Mouse (Mus musculus): ENCODE measurements around the gene Pip4p1. TPM values are rescaled to one million over a fixed set of nuclear protein-coding genes. Genes with fewer than 3 reads are reported as not detected.

Gene Pip4p1
- polyA plus RNA-seq, 1 experiment from 2014 or later: 42.0 TPM

DNA sequence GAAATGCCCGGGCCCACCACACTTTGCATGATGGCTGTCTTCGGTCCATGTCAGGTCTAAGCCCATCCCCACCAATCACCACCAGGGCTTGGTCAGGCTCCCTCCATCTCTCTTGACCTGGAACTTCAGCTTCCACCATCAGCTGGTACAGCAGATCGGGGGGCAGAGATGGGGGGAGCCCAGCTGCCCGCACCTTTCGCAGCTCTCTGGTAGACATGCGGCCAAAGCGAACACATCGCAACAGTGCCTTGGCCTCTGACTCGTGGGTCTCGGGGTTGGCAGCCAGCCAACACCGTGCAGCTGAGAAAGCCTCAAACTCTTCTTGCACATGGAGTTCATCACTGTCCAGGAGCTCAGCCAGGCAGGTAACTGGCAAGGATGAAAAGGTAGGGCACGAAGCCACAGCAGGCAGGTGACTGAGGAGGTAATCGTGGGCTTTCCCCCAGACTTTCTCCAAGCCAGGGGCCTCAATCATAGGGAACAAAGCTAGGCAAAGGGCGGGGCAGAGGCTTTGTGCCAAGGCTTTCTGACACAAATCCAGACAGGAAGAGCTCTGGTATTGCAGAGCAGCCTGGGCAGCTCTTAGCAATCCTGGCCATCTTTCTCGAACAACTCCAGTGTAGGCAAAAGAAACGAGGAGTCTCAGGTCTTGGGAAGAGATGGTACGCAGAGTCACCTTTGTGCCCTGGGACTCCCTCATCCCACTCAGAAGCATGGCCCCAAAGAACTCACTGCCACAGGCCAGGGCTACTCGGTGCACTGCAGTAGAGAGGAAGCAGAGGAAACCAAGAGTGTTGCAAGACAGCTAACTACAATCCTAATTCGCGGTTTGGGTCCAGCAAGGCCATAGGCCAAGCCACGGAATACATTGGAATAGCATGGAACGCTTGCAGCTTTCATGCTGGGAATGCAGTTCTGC lies 37.9 kb downstream of the Pip4p1 start:
- no peaks in the 10 kb centered on the region for H3K27me3 ChIP-seq (replicated peaks; ENCODE audit: control insufficient read depth, insufficient read depth, low read length)

DNA sequence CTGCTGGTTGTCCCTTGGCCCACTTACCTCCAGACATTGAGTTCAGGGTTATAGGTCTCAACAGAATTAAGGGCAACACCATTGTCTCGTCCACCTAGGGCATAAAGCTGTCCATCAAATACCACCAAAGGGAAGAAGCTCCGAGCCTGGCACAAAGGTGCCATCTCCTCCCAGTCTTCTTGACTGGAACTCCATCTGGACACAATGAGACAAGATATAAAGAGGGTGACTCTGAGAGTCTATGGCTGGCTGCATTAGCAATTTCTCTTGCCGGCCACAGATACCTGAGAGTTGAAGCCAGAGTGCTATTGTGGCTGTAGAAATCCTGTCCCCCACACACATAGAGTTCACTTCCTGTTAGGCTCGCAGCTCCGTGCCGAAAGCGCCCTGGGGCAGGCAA lies 38.6 kb downstream of the Pip4p1 start:
- Histone ChIP-seq H3K9me3 (ENCODE audit: control insufficient read depth, low read length) (no peaks in the 10 kb centered on the region), H3K27ac (replicated peaks; ENCODE audit: low read depth, low read length) (no peak overlapping the region), H3K36me3 (ENCODE audit: control insufficient read depth, insufficient read depth, low read length) (no peaks in the 10 kb centered on the region), H3K4me2 (ENCODE audit: low read depth, low read length) (no peak overlapping the region), H3K4me1 (ENCODE audit: control insufficient read depth, insufficient read depth, low read length) (0 out of 2 replicates have a peak, but pooled peaks cover 3% of the 10 kb centered on the region), H3K4me3 (ENCODE audit: low read depth, low read length) (no peak overlapping the region), H3K27me3 (replicated peaks; ENCODE audit: control insufficient read depth, insufficient read depth, low read length) (no peaks in the 10 kb centered on the region), H3K9ac (ENCODE audit: low read depth, low read length) (no peak overlapping the region)
- DNase-seq (ENCODE audit: low spot score): no peak
- no peak for ATAC-seq (ENCODE audit: low read depth)
- WGBS: 84% methylated on average over 7 of the region's 7 CpGs

More for the DNA sequence above, 37.9 kb downstream of the Pip4p1 start:
- H3K4me2 ChIP-seq (ENCODE audit: low read depth, low read length): no peak overlapping the region
- H3K9me3 ChIP-seq (ENCODE audit: control insufficient read depth, low read length): no peaks in the 10 kb centered on the region
- H3K4me1 ChIP-seq (ENCODE audit: control insufficient read depth, insufficient read depth, low read length): 0 out of 2 replicates have a peak, but pooled peaks cover 3% of the 10 kb centered on the region
- no peak overlapping the region for H3K27ac ChIP-seq (replicated peaks; ENCODE audit: low read depth, low read length)
- no peaks in the 10 kb centered on the region for H3K36me3 ChIP-seq (ENCODE audit: control insufficient read depth, insufficient read depth, low read length)
- H3K9ac ChIP-seq (ENCODE audit: low read depth, low read length): no peak overlapping the region
- no peak overlapping the region for H3K4me3 ChIP-seq (ENCODE audit: low read depth, low read length)
- 79% methylated on average over 22 of the region's 22 CpGs for WGBS
- ATAC-seq (ENCODE audit: low read depth) (no peak), DNase-seq (ENCODE audit: low spot score) (peak; percentile 40)

DNA sequence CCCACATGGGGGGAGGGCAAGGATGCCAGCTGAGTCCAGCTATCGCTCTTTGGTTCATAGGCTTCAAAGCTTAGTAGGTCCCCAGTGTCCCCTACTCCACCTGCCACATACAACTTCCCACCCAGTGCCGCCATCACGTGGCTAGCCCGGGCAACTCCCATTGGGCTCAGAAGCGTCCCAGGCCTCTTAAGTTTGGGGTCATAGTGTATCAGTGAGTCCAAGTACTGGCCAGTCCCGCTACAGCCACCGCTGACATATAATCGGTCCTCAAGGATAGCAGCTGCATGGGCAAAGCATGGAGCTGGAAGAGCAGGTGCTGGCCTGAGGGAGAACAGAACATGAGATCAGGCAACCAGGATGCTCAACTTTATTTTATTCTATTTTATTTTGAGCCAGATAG lies 39.0 kb downstream of the Pip4p1 start:
- H3K9me3 ChIP-seq (ENCODE audit: control insufficient read depth, low read length): no peaks in the 10 kb centered on the region
- H3K4me2 ChIP-seq (ENCODE audit: low read depth, low read length): no peak overlapping the region
- H3K27ac ChIP-seq (replicated peaks; ENCODE audit: low read depth, low read length): no peak overlapping the region
- H3K27me3 ChIP-seq (replicated peaks; ENCODE audit: control insufficient read depth, insufficient read depth, low read length): no peaks in the 10 kb centered on the region
- no peak overlapping the region for H3K4me3 ChIP-seq (ENCODE audit: low read depth, low read length)
- no peak for DNase-seq (ENCODE audit: low spot score)
- 0 out of 2 replicates have a peak, but pooled peaks cover 3% of the 10 kb centered on the region for H3K4me1 ChIP-seq (ENCODE audit: control insufficient read depth, insufficient read depth, low read length)
- ATAC-seq (ENCODE audit: low read depth): no peak
- H3K9ac ChIP-seq (ENCODE audit: low read depth, low read length): no peak overlapping the region
- no peaks in the 10 kb centered on the region for H3K36me3 ChIP-seq (ENCODE audit: control insufficient read depth, insufficient read depth, low read length)
- WGBS: 92% methylated on average over 8 of the region's 8 CpGs

DNA sequence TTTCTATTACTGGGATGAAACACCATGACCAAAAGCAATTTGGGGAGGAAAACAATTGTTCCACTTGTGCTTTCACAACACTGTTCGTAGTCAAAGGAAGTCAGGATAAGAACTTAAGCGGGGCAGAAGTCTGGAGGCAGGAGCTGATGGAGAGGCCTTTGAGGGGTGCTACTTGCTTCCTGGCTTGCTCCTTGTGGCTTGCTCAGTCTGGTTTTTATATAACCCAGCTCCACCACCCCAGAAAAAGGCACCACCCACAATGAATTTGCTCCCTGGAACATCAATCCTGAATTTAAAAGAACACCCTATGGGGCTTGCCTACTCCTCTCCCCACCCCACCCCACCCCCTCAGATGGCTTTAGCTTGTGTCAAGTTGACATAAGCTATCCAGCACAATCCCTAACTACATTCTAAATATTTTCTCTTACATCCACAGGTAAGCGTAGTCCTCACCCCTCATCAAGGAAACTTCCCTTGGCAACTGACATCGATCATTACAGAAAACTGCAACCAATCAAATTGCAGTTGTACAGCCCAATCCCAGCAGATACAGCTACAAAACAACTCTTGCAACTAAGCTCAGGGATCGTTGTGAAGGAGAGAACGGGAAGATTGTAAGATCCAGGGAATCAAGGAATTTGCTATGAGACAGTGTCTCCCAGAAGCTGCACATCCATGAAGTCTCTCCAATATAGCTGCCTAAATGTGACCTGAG lies 54.3 kb downstream of the Pip4p1 start:
- H3K4me1 ChIP-seq (ENCODE audit: control insufficient read depth, insufficient read depth, low read length): no peaks in the 10 kb centered on the region
- no peak overlapping the region for H3K27ac ChIP-seq (replicated peaks; ENCODE audit: low read depth, low read length)
- no peaks in the 10 kb centered on the region for H3K36me3 ChIP-seq (ENCODE audit: control insufficient read depth, insufficient read depth, low read length)
- no peak overlapping the region for H3K4me2 ChIP-seq (ENCODE audit: low read depth, low read length)
- no peak for ATAC-seq (ENCODE audit: low read depth)
- H3K27me3 ChIP-seq (replicated peaks; ENCODE audit: control insufficient read depth, insufficient read depth, low read length): no peaks in the 10 kb centered on the region
- no peak for DNase-seq (ENCODE audit: low spot score)
- H3K9ac ChIP-seq (ENCODE audit: low read depth, low read length): no peak overlapping the region
- 81% methylated on average over 6 of the region's 6 CpGs for WGBS
- no peaks in the 10 kb centered on the region for H3K9me3 ChIP-seq (ENCODE audit: control insufficient read depth, low read length)
- H3K4me3 ChIP-seq (ENCODE audit: low read depth, low read length): no peak overlapping the region

Other genes with a start within 250 kb of the Pip4p1 start
- gene Olfr747, start 237.7 kb downstream of the Pip4p1 start, polyA plus RNA-seq (2014; fragmentation: Nextera tagmentation; extraction: Ambion mirVana): not detected in 2 replicates
- 0.10 and 0.31 TPM in 2 replicates for gene Olfr748, start 223.5 kb downstream of the Pip4p1 start, polyA plus RNA-seq (2014; fragmentation: Nextera tagmentation; extraction: Ambion mirVana)
- gene Olfr749, start 185.8 kb downstream of the Pip4p1 start, polyA plus RNA-seq (2014; fragmentation: Nextera tagmentation; extraction: Ambion mirVana): not detected in 2 replicates
- 57.7 and 68.7 TPM in 2 replicates for gene Ttc5, start 145.3 kb downstream of the Pip4p1 start, polyA plus RNA-seq (2014; fragmentation: Nextera tagmentation; extraction: Ambion mirVana)
- not detected in 2 replicates for gene Ccnb1ip1, start 123.1 kb downstream of the Pip4p1 start, polyA plus RNA-seq (2014; fragmentation: Nextera tagmentation; extraction: Ambion mirVana)
- gene Parp2, start 123.0 kb downstream of the Pip4p1 start, polyA plus RNA-seq (2014; fragmentation: Nextera tagmentation; extraction: Ambion mirVana): 53.3 and 57.2 TPM in 2 replicates
- 8.4 and 10.3 TPM in 2 replicates for gene Tep1, start 60.3 kb downstream of the Pip4p1 start, polyA plus RNA-seq (2014; fragmentation: Nextera tagmentation; extraction: Ambion mirVana)
- gene Klhl33, start 33.3 kb downstream of the Pip4p1 start, polyA plus RNA-seq (2014; fragmentation: Nextera tagmentation; extraction: Ambion mirVana): 0.21 and 0.28 TPM in 2 replicates
- 138 and 153 TPM in 2 replicates for gene Osgep, start 6.0 kb downstream of the Pip4p1 start, polyA plus RNA-seq (2014; fragmentation: Nextera tagmentation; extraction: Ambion mirVana)
- gene Apex1, start 5.9 kb downstream of the Pip4p1 start, polyA plus RNA-seq (2014; fragmentation: Nextera tagmentation; extraction: Ambion mirVana): 177 and 204 TPM in 2 replicates
- 51.5 and 51.7 TPM in 2 replicates for gene Pnp, start 226 bp upstream of the Pip4p1 start, polyA plus RNA-seq (2014; fragmentation: Nextera tagmentation; extraction: Ambion mirVana)
- not detected in 2 replicates for gene Gm49342, start 13.7 kb upstream of the Pip4p1 start, polyA plus RNA-seq (2014; fragmentation: Nextera tagmentation; extraction: Ambion mirVana)
- 0.45 and 0.73 TPM in 2 replicates for gene Pnp2, start 25.1 kb upstream of the Pip4p1 start, polyA plus RNA-seq (2014; fragmentation: Nextera tagmentation; extraction: Ambion mirVana)
- 0.29 and 0.48 TPM in 2 replicates for gene Rnase10, start 76.9 kb upstream of the Pip4p1 start, polyA plus RNA-seq (2014; fragmentation: Nextera tagmentation; extraction: Ambion mirVana)
- not detected in 2 replicates for gene Rnase9, start 111.0 kb upstream of the Pip4p1 start, polyA plus RNA-seq (2014; fragmentation: Nextera tagmentation; extraction: Ambion mirVana)
- gene Rnase11, start 119.3 kb upstream of the Pip4p1 start, polyA plus RNA-seq (2014; fragmentation: Nextera tagmentation; extraction: Ambion mirVana): not detected in 2 replicates
- 0.49 TPM in 1 of 2 replicates, not detected in the other for gene Rnase12, start 126.8 kb upstream of the Pip4p1 start, polyA plus RNA-seq (2014; fragmentation: Nextera tagmentation; extraction: Ambion mirVana)
- gene Olfr750, start 143.6 kb upstream of the Pip4p1 start, polyA plus RNA-seq (2014; fragmentation: Nextera tagmentation; extraction: Ambion mirVana): not detected in 2 replicates
- 63.8 and 73.0 TPM in 2 replicates for gene Rnase4, start 160.2 kb upstream of the Pip4p1 start, polyA plus RNA-seq (2014; fragmentation: Nextera tagmentation; extraction: Ambion mirVana)
- gene Ang, start 160.3 kb upstream of the Pip4p1 start, polyA plus RNA-seq (2014; fragmentation: Nextera tagmentation; extraction: Ambion mirVana): 8.8 and 10.3 TPM in 2 replicates
- not detected in 2 replicates for gene Eddm3b, start 183.6 kb upstream of the Pip4p1 start, polyA plus RNA-seq (2014; fragmentation: Nextera tagmentation; extraction: Ambion mirVana)
- gene Rnase6, start 193.1 kb upstream of the Pip4p1 start, polyA plus RNA-seq (2014; fragmentation: Nextera tagmentation; extraction: Ambion mirVana): 1.3 TPM in 2 replicates
- gene Rnase1, start 215.9 kb upstream of the Pip4p1 start, polyA plus RNA-seq (2014; fragmentation: Nextera tagmentation; extraction: Ambion mirVana): 0.48 and 1.1 TPM in 2 replicates
- not detected in 2 replicates for gene Rnase2b, start 231.4 kb upstream of the Pip4p1 start, polyA plus RNA-seq (2014; fragmentation: Nextera tagmentation; extraction: Ambion mirVana)